Mouse (Mus musculus): Measurements from ENCODE around the gene Usp22. TPM values are rescaled to one million over a fixed set of nuclear protein-coding genes. Genes with fewer than 3 reads are reported as not detected.
"Not testable (repeated sequence)": the region's sequence is repeated elsewhere in the genome, so short reads cannot be mapped to it uniquely, and the experiment has no call there.

Gene Usp22
- polyA plus RNA-seq, 1 experiment from 2014 or later, result 60.7 TPM

DNA sequence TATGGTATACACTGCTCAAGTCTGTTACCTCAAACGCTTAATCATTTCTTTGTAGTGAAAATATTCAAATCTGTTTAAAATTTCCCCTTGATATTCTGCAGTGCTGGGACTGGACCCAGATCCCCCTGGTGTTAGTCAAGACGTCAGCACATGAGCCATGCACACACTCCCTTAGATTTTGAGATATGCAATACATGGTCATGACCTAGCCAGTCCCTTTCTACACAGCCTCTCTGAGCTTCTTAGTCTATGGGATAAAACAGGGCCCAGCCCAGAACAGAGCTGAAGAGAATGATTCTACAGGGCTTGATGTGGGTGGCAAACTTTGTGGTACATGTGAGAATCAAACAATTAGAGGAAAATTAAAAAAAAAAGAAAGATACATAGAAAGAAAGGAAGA lies 33.2 kb downstream of the Usp22 start:
- Histone ChIP-seq H3K27ac (no peak overlapping the region), H3K36me3 (no peaks in the 10 kb centered on the region), H3K9ac (no peak overlapping the region), H3K4me2 (no peak overlapping the region), H3K4me3 (no peak overlapping the region), H3K27me3 (peaks cover 10% of the 10 kb centered on the region; the same call in 1 of the 2 replicates), H3K4me1 (replicated peaks) (peaks cover 6% of the 10 kb centered on the region; the same call in 1 of the 2 replicates), H3K9me3 (replicated peaks) (no peaks in the 10 kb centered on the region)
- ATAC-seq (replicated peaks; ENCODE audit: insufficient number of reproducible peaks, insufficient read depth, low FRiP score, low read depth), result no peak
- 70% methylated on average over 2 of the region's 2 CpGs for WGBS

DNA sequence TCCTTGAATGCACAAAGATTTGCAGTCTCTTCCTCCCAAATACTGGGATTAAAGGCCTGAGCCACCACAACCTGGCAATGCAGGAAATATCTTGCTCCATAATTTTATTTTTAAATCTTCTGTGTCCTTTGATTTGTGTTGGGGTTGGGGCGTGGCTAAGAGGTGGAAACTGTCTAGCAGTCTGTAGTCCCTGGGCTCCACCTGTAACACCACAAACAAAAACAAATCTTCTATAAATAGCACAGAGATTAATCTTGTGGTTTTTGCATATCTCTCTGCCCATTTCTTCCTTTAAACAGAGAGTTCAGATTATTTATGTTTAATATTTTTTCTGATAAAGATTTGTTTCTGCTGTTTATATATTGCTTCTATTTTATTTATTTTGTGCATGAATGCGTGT lies 41.9 kb downstream of the Usp22 start:
- no peak overlapping the region for H3K27ac ChIP-seq
- WGBS, result 81% methylated on average over 2 of the region's 2 CpGs

DNA sequence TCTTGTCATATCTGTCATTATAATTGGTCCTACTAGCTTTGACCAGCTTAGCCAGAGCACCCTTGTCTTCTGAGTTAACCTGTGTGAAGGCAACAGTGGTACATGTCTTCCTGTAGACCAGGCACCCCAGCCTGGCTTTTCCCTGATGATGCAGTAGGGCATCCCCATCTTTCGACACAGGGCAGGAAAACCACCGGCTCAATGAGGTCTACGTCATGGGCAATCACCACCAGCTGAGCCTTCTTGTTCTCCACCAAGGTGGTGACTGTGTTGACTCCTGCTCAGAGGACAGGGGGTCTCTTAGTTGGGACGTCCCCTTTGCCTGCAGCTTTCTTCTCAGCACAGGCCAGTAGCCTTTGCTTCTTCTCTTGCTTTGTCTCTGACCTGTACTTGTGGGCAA lies 44.2 kb downstream of the Usp22 start:
- not testable (repeated sequence) for H3K4me1 ChIP-seq (replicated peaks); H3K9me3 ChIP-seq (replicated peaks); ATAC-seq (replicated peaks; ENCODE audit: insufficient number of reproducible peaks, insufficient read depth, low FRiP score, low read depth); H3K4me2 ChIP-seq; H3K4me3 ChIP-seq; H3K27ac ChIP-seq; H3K9ac ChIP-seq; H3K36me3 ChIP-seq; H3K27me3 ChIP-seq
- 81% methylated on average over 4 of the region's 4 CpGs for WGBS

More for the DNA sequence above, 41.9 kb downstream of the Usp22 start:
- Histone ChIP-seq H3K4me1 (replicated peaks) (no peaks in the 10 kb centered on the region), H3K27me3 (no peaks in the 10 kb centered on the region), H3K4me2 (no peak overlapping the region), H3K36me3 (no peaks in the 10 kb centered on the region), H3K9ac (no peak overlapping the region), H3K4me3 (no peak overlapping the region), H3K9me3 (replicated peaks) (no peaks in the 10 kb centered on the region)
- no peak for ATAC-seq (replicated peaks; ENCODE audit: insufficient number of reproducible peaks, insufficient read depth, low FRiP score, low read depth)

DNA sequence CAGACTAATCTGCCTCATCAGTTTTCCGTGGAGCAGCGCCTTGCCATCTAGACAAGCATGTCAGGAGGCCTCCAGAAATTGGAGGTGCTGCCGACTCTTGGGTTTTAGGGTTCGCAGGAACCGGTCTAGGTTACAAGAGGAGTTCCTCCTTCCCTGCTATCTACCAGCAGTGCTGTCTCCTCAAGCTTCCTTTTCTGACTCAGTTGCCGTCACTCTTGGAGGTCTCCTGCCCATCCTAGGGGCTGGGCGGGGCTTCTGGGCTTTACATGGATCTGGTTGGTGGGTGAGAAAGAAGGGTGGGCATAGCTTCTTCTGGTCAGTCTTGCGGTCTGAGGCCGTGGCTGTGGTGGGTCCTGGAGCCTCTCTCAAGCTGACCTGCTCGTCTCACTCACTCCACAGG lies 45.5 kb downstream of the Usp22 start:
- no peak for ATAC-seq (replicated peaks; ENCODE audit: insufficient number of reproducible peaks, insufficient read depth, low FRiP score, low read depth)
- Histone ChIP-seq H3K4me3 (no peak overlapping the region), H3K27me3 (no peaks in the 10 kb centered on the region), H3K27ac (no peak overlapping the region), H3K9me3 (replicated peaks) (no peaks in the 10 kb centered on the region), H3K4me1 (replicated peaks) (no peaks in the 10 kb centered on the region), H3K4me2 (no peak overlapping the region), H3K36me3 (no peaks in the 10 kb centered on the region), H3K9ac (no peak overlapping the region)
- 39% methylated on average over 10 of the region's 10 CpGs for WGBS

DNA sequence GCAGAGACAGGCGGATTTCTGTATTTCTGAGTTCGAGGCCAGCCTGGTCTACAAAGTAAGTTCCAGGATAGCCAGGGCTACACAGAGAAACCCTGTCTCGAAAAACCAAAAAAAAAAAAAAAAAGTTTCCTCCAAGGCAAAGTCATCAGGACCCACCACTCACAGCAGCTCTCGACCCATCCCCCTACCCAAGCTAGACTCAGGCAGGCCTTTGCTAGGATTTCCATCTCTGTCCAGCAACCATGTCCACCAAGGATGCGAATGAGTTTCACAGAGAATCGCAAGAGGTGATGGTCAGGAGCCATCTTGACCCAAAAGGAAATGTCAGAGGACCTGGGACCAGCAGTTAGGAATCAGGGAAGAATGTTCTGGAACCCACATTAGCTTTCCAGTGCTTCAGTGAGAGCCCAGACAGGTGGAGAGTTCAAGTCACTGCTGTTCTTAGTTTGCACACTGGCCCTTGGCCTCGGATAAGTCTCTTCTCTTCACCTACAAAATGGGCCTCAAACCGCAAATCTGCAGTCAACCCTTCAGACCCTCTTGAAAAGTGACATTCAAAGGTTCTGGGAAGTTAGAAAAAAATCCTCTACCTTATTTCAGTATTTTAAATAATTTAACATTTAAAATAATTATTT lies 47.3 kb downstream of the Usp22 start:
- no peaks in the 10 kb centered on the region for H3K9me3 ChIP-seq (replicated peaks)
- no peak overlapping the region for H3K9ac ChIP-seq
- 91% methylated on average over 8 of the region's 8 CpGs for WGBS
- H3K4me3 ChIP-seq, result no peak overlapping the region
- ATAC-seq (replicated peaks; ENCODE audit: insufficient number of reproducible peaks, insufficient read depth, low FRiP score, low read depth), result no peak
- no peaks in the 10 kb centered on the region for H3K4me1 ChIP-seq (replicated peaks)
- H3K27me3 ChIP-seq, result no peaks in the 10 kb centered on the region
- no peak overlapping the region for H3K4me2 ChIP-seq
- H3K36me3 ChIP-seq, result no peaks in the 10 kb centered on the region
- H3K27ac ChIP-seq, result no peak overlapping the region

DNA sequence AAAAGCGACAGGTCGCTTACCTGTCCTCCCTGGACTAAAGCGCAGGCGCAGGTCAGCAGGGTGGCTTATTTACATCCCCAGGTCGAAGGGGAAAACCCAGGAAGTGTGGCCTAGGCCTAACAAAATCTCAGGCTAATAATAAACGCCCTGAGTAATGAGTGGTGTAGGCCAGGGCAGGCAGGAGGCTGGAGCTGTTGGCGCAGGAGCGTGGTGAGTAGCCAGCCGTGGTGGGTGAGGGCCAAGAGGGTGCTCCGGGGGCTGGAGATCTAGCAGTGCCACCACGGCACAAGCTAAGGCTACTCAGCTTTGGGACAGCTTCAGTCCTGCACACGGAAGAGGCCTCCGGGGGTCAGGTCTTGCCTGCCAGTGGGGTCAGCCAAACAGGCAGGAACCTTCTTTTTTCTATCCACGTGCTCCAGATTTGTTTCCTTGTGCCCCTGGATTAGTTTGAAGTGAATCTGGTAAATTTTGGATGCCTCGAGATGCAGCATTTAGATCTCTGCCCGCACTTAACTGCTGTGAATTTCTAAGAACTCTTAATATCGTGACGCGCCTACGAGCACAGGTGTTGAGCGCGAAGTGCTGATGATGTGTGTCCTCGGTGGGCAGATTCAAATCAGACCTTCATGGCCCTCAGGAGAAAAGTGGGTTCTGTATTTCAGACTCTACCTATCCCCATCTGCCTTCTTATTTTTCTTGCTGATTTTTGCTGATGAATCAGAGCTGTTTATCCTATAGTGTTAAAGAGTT lies 48.1 kb downstream of the Usp22 start, which contains the start of gene Tnfrsf13b:
Gene Tnfrsf13b, plus strand, starts transcription at position 150 of the 750 bp plus-strand sequence.
- H3K36me3 ChIP-seq, result no peaks in the 10 kb centered on the region
- H3K9me3 ChIP-seq (replicated peaks), result no peaks in the 10 kb centered on the region
- WGBS, result 79% methylated on average over 23 of the region's 23 CpGs
- no peak within 1 kb of the TSS for H3K27ac ChIP-seq
- no peak within 1 kb of the TSS for H3K9ac ChIP-seq
- no peaks in the 10 kb centered on the region for H3K4me1 ChIP-seq (replicated peaks)
- no peaks in the 10 kb centered on the region for H3K27me3 ChIP-seq
- ATAC-seq (replicated peaks; ENCODE audit: insufficient number of reproducible peaks, insufficient read depth, low FRiP score, low read depth), result no peak
- no peak within 1 kb of the TSS for H3K4me3 ChIP-seq
- no peak within 1 kb of the TSS for H3K4me2 ChIP-seq

DNA sequence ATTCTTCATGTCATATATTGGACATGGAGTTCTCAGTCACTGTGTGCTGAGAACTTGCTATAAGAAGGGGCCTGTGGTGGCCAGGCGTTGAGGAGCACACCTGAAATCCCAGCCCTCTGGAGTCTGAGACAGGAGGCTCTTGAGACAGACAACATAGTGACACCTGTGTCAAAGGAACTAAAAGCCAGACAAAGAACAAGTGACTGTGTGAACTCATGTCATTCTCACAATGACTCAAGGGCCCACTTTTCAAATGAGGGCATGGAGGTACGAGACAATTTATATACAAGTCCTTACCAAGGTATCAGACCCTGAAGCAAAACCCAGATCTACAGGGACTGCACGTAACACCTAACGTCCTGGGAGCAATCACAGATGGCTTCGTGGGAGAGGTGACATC lies 48.9 kb downstream of the Usp22 start:
- no peak for ATAC-seq (replicated peaks; ENCODE audit: insufficient number of reproducible peaks, insufficient read depth, low FRiP score, low read depth)
- no peak overlapping the region for H3K27ac ChIP-seq
- H3K27me3 ChIP-seq, result no peaks in the 10 kb centered on the region
- H3K4me2 ChIP-seq, result no peak overlapping the region
- no peaks in the 10 kb centered on the region for H3K9me3 ChIP-seq (replicated peaks)
- WGBS, result 81% methylated on average over 5 of the region's 5 CpGs
- H3K4me3 ChIP-seq, result no peak overlapping the region
- H3K36me3 ChIP-seq, result no peaks in the 10 kb centered on the region
- no peaks in the 10 kb centered on the region for H3K4me1 ChIP-seq (replicated peaks)
- no peak overlapping the region for H3K9ac ChIP-seq

DNA sequence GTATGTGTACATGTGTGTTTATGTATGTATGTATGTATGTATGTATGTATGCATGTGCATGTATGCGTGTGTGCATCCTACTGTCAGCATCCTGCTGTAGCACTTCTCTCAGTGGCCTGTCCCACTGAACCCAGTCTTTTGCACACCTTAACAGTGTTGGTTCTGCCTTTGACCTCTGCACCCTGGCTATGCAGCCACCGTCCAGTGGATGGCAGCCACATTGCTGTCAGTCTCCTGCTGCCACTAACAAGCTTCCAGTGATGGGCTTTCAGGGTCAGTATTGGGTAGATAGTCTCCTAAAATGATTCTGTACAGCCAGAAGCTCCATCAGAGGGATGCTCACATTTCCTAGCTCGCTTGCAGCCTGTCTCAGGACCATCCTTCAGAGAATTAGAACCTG lies 51.0 kb downstream of the Usp22 start:
- Histone ChIP-seq H3K27ac (no peak overlapping the region), H3K4me1 (replicated peaks) (no peaks in the 10 kb centered on the region), H3K36me3 (no peaks in the 10 kb centered on the region), H3K9me3 (replicated peaks) (no peaks in the 10 kb centered on the region), H3K4me3 (no peak overlapping the region), H3K9ac (no peak overlapping the region), H3K4me2 (no peak overlapping the region), H3K27me3 (no peaks in the 10 kb centered on the region)
- 64% methylated on average over 3 of the region's 3 CpGs for WGBS
- ATAC-seq (replicated peaks; ENCODE audit: insufficient number of reproducible peaks, insufficient read depth, low FRiP score, low read depth), result no peak

DNA sequence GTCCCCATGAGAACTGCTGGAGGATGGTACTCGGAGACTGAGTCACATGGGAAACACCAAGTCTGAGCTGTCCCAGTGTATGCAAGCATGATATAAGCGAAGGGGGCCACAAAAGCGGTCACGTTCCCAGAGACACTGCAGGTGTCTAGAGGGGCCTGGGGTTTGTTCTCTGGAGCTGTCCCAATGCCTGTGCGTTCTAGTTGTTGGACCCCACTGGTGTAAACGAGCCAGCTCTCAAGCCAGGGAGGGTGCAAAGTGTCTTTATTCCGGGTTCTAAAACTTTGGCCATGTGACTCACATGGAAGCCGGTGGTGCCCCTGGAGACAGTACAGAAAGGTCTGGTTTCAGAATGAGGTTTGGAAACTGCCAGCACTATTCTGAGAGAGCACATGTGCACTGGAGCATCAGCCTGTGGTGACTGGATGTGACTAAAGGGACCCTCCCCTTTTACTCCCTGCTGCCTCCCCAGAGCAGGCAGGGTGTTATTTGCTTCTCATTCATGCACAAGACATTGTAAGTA lies 52.0 kb downstream of the Usp22 start:
- WGBS, result 84% methylated on average over 8 of the region's 8 CpGs
- no peaks in the 10 kb centered on the region for H3K9me3 ChIP-seq (replicated peaks)
- H3K4me2 ChIP-seq, result no peak overlapping the region
- no peak overlapping the region for H3K9ac ChIP-seq
- no peak overlapping the region for H3K4me3 ChIP-seq
- no peaks in the 10 kb centered on the region for H3K4me1 ChIP-seq (replicated peaks)
- no peaks in the 10 kb centered on the region for H3K36me3 ChIP-seq
- H3K27ac ChIP-seq, result no peak overlapping the region
- H3K27me3 ChIP-seq, result 0 out of 2 replicates have a peak, but pooled peaks cover 3% of the 10 kb centered on the region
- no peak for ATAC-seq (replicated peaks; ENCODE audit: insufficient number of reproducible peaks, insufficient read depth, low FRiP score, low read depth)

DNA sequence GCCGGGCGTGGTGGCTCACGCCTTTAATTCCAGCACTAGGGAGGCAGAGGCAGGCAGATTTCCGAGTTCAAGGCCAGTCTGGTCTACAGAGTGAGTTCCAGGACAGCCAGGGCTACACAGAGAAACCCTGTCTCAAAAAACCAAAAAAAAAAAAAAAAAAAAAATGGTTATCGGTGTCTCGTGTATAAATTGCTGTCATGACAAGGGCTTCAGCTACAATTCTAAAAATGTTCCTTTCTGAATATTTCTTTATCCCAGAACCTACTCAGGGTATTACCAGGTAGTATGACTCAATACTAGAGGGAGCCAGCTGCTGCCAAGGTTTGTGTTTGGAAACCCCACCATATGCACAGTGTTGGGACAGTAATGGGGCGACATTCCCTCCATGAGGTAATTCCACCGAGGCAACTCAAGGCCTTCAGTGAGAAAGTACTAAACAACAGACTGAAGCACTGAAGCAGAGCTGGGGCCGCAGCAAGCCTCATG lies 52.5 kb downstream of the Usp22 start:
- Histone ChIP-seq H3K4me3 (no peak overlapping the region), H3K27me3 (0 out of 2 replicates have a peak, but pooled peaks cover 3% of the 10 kb centered on the region), H3K4me2 (no peak overlapping the region), H3K4me1 (replicated peaks) (no peaks in the 10 kb centered on the region), H3K9me3 (replicated peaks) (no peaks in the 10 kb centered on the region), H3K36me3 (no peaks in the 10 kb centered on the region), H3K9ac (no peak overlapping the region), H3K27ac (no peak overlapping the region)
- WGBS, result 87% methylated on average over 9 of the region's 9 CpGs
- ATAC-seq (replicated peaks; ENCODE audit: insufficient number of reproducible peaks, insufficient read depth, low FRiP score, low read depth), result no peak

DNA sequence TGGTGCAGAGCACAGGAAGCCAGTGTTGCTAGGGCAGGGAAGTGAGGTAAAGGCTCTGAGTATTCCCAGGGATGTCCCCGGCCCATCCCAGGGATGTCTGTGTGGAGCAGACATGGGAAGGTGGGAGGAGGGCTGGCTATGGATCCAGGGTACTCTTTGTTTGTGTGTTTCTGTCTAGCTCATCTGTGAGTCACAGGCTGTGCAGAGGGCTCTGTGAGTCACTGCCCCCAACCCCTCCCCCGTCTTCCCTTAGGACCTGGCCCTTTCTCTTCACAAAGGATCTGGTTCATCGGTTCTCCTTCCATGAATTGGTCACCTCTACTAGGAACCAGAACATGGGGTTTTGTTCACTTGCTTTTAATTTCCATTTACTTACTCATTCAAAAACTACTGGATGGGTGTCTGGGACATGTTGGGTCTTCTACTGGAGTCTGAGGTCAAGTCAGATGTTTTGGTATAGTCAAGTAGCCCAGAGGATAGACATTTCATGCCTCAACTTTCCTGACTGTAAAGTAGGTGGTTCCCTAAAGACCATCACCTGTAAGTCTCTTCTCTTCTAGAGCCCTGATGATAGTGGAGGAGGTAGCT lies 54.8 kb downstream of the Usp22 start:
- Histone ChIP-seq H3K36me3 (no peaks in the 10 kb centered on the region), H3K4me2 (no peak overlapping the region), H3K9ac (no peak overlapping the region), H3K9me3 (replicated peaks) (no peaks in the 10 kb centered on the region), H3K27ac (no peak overlapping the region), H3K4me3 (no peak overlapping the region), H3K27me3 (0 out of 2 replicates have a peak, but pooled peaks cover 3% of the 10 kb centered on the region), H3K4me1 (replicated peaks) (no peaks in the 10 kb centered on the region)
- no peak for ATAC-seq (replicated peaks; ENCODE audit: insufficient number of reproducible peaks, insufficient read depth, low FRiP score, low read depth)
- WGBS, result 68% methylated on average over 3 of the region's 3 CpGs

Data from heart, embryonic 15.5 days (tissue).